Mouse (Mus musculus): ENCODE data around the gene Cuedc1. TPM values are rescaled to one million over a fixed set of nuclear protein-coding genes. Genes with fewer than 3 reads are reported as not detected.

Gene Cuedc1
- total and polyA plus RNA-seq, 3 experiments = 1.0 to 4.8 TPM; not detected in 1

DNA sequence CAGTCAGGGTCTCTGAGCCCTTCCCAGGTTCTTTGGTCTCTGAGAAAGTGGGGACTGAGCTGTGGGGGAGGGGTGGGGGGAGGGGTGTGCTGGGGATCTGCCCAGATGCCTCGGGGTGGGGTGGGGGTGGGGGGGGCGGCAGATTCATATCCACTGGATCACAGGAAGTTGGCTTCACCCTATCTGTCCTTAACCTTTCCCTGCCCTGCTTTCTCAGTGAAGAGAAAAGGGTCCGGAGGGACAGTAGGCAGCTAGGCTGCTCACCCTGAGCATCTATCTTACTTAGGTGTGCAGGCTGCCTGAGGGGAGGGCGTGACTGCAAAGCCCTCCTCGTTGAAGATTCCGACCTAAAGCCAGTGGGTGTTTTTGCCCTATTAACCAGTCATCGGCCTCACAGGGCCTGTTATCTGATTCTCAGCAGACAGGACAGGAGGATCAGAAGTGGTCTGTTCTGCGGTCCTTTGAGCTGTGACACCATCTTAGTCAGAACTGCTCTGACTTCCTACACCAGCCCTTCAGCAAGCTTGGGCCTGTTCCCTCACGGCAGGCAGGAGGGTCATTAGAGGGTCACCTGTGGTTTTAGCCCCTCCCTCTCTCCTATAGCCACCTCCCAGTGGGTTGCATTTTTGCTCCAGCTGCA lies 75.6 kb downstream of the Cuedc1 start:
- Histone ChIP-seq H3K9ac (ENCODE audit: control insufficient read depth, low read depth, low read length, poor library complexity, severe bottlenecking) (no peak overlapping the region), H3K9me3 (replicated peaks; ENCODE audit: insufficient read depth, low read length) (no peaks in the 10 kb centered on the region), H3K27ac (ENCODE audit: control insufficient read depth, low read depth, low read length) (no peak overlapping the region), H3K4me3 (ENCODE audit: control insufficient read depth in 1 of 2, insufficient read depth in 1 of 2, low read depth in 2 of 2, low read length in 2 of 2) (no peak overlapping the region), H3K79me2 (ENCODE audit: control insufficient read depth, insufficient read depth, low read length, poor library complexity) (no peaks in the 10 kb centered on the region), H3K36me3 (ENCODE audit: control insufficient read depth in 1 of 2, insufficient read depth in 2 of 2, low read length in 2 of 2) (no peaks in the 10 kb centered on the region), H3K27me3 (ENCODE audit: control insufficient read depth in 1 of 2, insufficient read depth in 2 of 2, low read length in 2 of 2) (no peaks in the 10 kb centered on the region), H3K4me1 (ENCODE audit: control insufficient read depth in 1 of 2, insufficient read depth in 2 of 2, low read length in 2 of 2) (no peaks in the 10 kb centered on the region)
- DNase-seq (ENCODE audit: low read depth, low spot score) = no peak
- TF ChIP-seq MXI1 (IDR thresholded peaks at IDR 0.05; ENCODE audit: low read depth, low read length) (no peak), E2F4 (IDR thresholded peaks at IDR 0.05; ENCODE audit: borderline replicate concordance, low read depth, low read length) (no peak), EP300 (IDR thresholded peaks at IDR 0.05; ENCODE audit: low read depth in 1 of 2, low read length in 2 of 2) (no peak), ZNF384 (IDR thresholded peaks at IDR 0.05; ENCODE audit: low read depth, low read length) (no peak)

DNA sequence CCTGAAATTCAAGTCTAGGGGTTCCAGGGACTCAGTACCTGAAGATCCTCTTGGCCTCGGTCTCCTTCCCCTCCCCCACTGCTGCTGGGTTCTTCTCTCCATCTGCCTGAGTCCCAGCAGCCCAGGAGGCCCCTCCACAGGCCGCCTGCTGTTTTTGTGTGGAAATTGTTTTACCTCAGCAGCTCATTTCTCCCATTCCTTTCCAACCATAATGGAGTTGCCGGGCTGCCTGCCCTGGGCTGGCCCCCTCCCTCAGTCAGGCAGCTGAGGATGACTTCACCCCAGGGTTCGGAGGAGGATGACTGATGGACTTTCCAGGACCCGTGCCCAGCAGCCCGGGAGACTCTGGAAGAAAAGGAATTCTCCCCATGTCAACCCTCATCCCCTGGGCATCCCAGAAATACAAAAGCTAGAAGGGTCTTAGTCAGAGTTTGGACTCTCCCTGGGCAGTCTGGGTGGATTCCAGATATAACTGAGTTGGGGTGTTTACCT lies 82.7 kb downstream of the Cuedc1 start:
- no peak overlapping the region for H3K9ac ChIP-seq (ENCODE audit: control insufficient read depth, low read depth, low read length, poor library complexity, severe bottlenecking)
- peaks cover 8 to 19% of the 10 kb centered on the region in 2 experiments for H3K4me1 ChIP-seq (ENCODE audit: control insufficient read depth in 1 of 2, insufficient read depth in 2 of 2, low read length in 2 of 2)
- H3K79me2 ChIP-seq (ENCODE audit: control insufficient read depth, insufficient read depth, low read length, poor library complexity) = no peaks in the 10 kb centered on the region
- no peak for DNase-seq (ENCODE audit: low read depth, low spot score)
- no peaks in the 10 kb centered on the region for H3K9me3 ChIP-seq (replicated peaks; ENCODE audit: insufficient read depth, low read length)
- H3K36me3 ChIP-seq (ENCODE audit: control insufficient read depth in 1 of 2, insufficient read depth in 2 of 2, low read length in 2 of 2) = peaks cover 0 to 11% of the 10 kb centered on the region in 2 experiments; a peak in 2 of 4 replicates
- no peak for TF ChIP-seq USF2 (IDR thresholded peaks at IDR 0.05; ENCODE audit: borderline replicate concordance in 1 of 2, insufficient read depth in 1 of 2, low read depth in 1 of 2, low read length in 2 of 2)
- no peak for TF ChIP-seq POLR2A (IDR thresholded peaks at IDR 0.05; ENCODE audit: control insufficient read depth in 1 of 2, insufficient read depth in 1 of 2, low read depth in 1 of 2, low read length in 2 of 2, poor library complexity in 1 of 2)
- TF ChIP-seq ZMIZ1 (IDR thresholded peaks at IDR 0.05; ENCODE audit: low read depth, low read length) = no peak
- TF ChIP-seq ZC3H11A (IDR thresholded peaks at IDR 0.05; ENCODE audit: low read depth, low read length) = no peak
- no peak for TF ChIP-seq CHD2 (IDR thresholded peaks at IDR 0.05; ENCODE audit: low read length)
- TF ChIP-seq TAL1 (IDR thresholded peaks at IDR 0.05; ENCODE audit: low read length) = no peak
- TF ChIP-seq E2F4 (IDR thresholded peaks at IDR 0.05; ENCODE audit: borderline replicate concordance, low read depth, low read length) = no peak
- TF ChIP-seq MAFK (IDR thresholded peaks at IDR 0.05; ENCODE audit: borderline replicate concordance, low read depth, low read length) = no peak
- H3K27ac ChIP-seq (ENCODE audit: control insufficient read depth, low read depth, low read length) = no peak overlapping the region
- no peak overlapping the region for H3K4me3 ChIP-seq (ENCODE audit: control insufficient read depth in 1 of 2, insufficient read depth in 1 of 2, low read depth in 2 of 2, low read length in 2 of 2)
- H3K27me3 ChIP-seq (ENCODE audit: control insufficient read depth in 1 of 2, insufficient read depth in 2 of 2, low read length in 2 of 2) = no peaks in the 10 kb centered on the region

DNA sequence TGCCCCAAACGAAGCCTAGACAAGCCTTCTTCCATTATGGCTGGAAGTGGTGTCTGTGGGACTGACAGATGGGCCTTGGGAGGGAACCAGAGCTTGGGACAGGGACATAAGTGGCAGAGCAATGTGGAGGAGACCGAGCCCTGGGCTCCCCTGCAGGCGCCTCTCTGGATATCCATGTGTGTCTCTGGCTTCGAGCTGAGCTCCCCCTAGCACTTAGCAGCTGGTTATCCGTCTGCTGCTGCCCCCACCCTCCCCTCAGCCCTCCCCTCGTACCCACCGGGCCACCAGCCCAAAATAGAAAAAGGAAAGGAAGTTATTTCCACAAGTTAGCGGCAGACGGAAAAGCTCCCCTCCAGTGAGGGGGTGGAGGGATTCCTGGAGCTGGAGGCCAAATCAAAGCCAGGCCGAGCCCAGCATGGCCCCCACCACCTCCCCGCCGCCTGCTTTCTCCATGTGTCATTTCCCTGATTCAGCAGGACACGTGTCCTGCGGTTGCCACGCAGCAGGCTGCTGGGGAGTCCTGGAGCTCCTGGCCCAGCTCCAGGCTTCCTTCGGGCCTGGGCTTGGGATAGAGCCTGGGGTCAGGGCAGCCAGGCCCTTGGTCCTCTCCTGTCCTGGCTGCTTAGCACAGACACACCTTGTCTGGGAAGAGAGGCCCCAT lies 83.2 kb downstream of the Cuedc1 start:
- Histone ChIP-seq H3K9ac (ENCODE audit: control insufficient read depth, low read depth, low read length, poor library complexity, severe bottlenecking) (no peak overlapping the region), H3K27me3 (ENCODE audit: control insufficient read depth in 1 of 2, insufficient read depth in 2 of 2, low read length in 2 of 2) (no peaks in the 10 kb centered on the region), H3K4me1 (ENCODE audit: control insufficient read depth in 1 of 2, insufficient read depth in 2 of 2, low read length in 2 of 2) (peaks cover 8 to 19% of the 10 kb centered on the region in 2 experiments), H3K9me3 (replicated peaks; ENCODE audit: insufficient read depth, low read length) (no peaks in the 10 kb centered on the region), H3K27ac (ENCODE audit: control insufficient read depth, low read depth, low read length) (no peak overlapping the region), H3K79me2 (ENCODE audit: control insufficient read depth, insufficient read depth, low read length, poor library complexity) (no peaks in the 10 kb centered on the region), H3K36me3 (ENCODE audit: control insufficient read depth in 1 of 2, insufficient read depth in 2 of 2, low read length in 2 of 2) (peaks cover 0 to 11% of the 10 kb centered on the region in 2 experiments; a peak in 2 of 4 replicates), H3K4me3 (ENCODE audit: control insufficient read depth in 1 of 2, insufficient read depth in 1 of 2, low read depth in 2 of 2, low read length in 2 of 2) (no peak overlapping the region)
- DNase-seq (ENCODE audit: low read depth, low spot score) = no peak
- TF ChIP-seq GABPA (IDR thresholded peaks at IDR 0.05; ENCODE audit: low read depth, low read length) (no peak), ZNF384 (IDR thresholded peaks at IDR 0.05; ENCODE audit: low read depth, low read length) (no peak), HCFC1 (IDR thresholded peaks at IDR 0.05; ENCODE audit: low read depth, low read length) (no peak), UBTF (IDR thresholded peaks at IDR 0.05; ENCODE audit: borderline replicate concordance, insufficient read depth, low read depth, low read length) (no peak), TCF12 (IDR thresholded peaks at IDR 0.05; ENCODE audit: low read depth, low read length) (no peak), MXI1 (IDR thresholded peaks at IDR 0.05; ENCODE audit: low read depth, low read length) (no peak), EP300 (IDR thresholded peaks at IDR 0.05; ENCODE audit: low read depth in 1 of 2, low read length in 2 of 2) (no peak), POLR2AphosphoS2 (IDR thresholded peaks at IDR 0.05; ENCODE audit: low read length) (no peak), RCOR1 (IDR thresholded peaks at IDR 0.05; ENCODE audit: low read depth, low read length) (no peak), POLR2A (IDR thresholded peaks at IDR 0.05; ENCODE audit: control insufficient read depth in 1 of 2, insufficient read depth in 1 of 2, low read depth in 1 of 2, low read length in 2 of 2, poor library complexity in 1 of 2) (no peak), CHD2 (IDR thresholded peaks at IDR 0.05; ENCODE audit: low read length) (no peak), BHLHE40 (IDR thresholded peaks at IDR 0.05; ENCODE audit: borderline replicate concordance, low read depth, low read length) (no peak), RAD21 (IDR thresholded peaks at IDR 0.05; ENCODE audit: low read depth, low read length) (no peak), SIN3A (IDR thresholded peaks at IDR 0.05; ENCODE audit: low read length) (no peak), E2F4 (IDR thresholded peaks at IDR 0.05; ENCODE audit: borderline replicate concordance, low read depth, low read length) (no peak), CTCF (IDR thresholded peaks at IDR 0.05 in 2 of 3, conservative IDR thresholded peaks at IDR 0.05 in 1 of 3; ENCODE audit: control insufficient read depth in 1 of 3, insufficient read depth in 1 of 3, low read depth in 2 of 3, low read length in 3 of 3, poor library complexity in 1 of 3, severe bottlenecking in 1 of 3) (no peak), ZKSCAN1 (IDR thresholded peaks at IDR 0.05; ENCODE audit: low read depth, low read length) (no peak)

All from MEL (cell line).